Mouse (Mus musculus) forebrain, embryonic 15.5 days (tissue): ENCODE measurements at regions not wholly inside any gene's neighbourhood (a gene's known extent, or its start where the extent isn't known, plus 50 kb on each side); places are given as distances from the start of the nearest gene placed in this dataset.

Source experiments
- ATAC-seq: fragments of 200-750 bp; cut with Nextera tagmentation; replicated peaks from 2 replicates; pipeline ENCODE4 v1.8.0; 2017; ENCODE audit warnings: mild to moderate bottlenecking, moderate TSS enrichment, moderate library complexity
- H3K27ac ChIP-seq: fragments of 300-500 bp; sonication (generic); replicated peaks from 2 replicates; pipeline ENCODE4 v1.5.1; 2015; ENCODE audit warnings: mild to moderate bottlenecking, inconsistent platforms
- H3K27me3 ChIP-seq: fragments of 300-500 bp; sonication (generic); 2 replicates; pipeline ENCODE4 v1.6.1; 2015; ENCODE audit warnings: inconsistent platforms
- H3K36me3 ChIP-seq: fragments of 300-500 bp; sonication (generic); 2 replicates; pipeline ENCODE4 v1.6.1; 2015; ENCODE audit warnings: mild to moderate bottlenecking, inconsistent platforms
- H3K4me1 ChIP-seq: fragments of 300-500 bp; sonication (generic); 2 replicates; pipeline ENCODE4 v1.6.1; 2015; ENCODE audit warnings: inconsistent platforms
- H3K4me2 ChIP-seq: fragments of 300-500 bp; sonication (generic); replicated peaks from 2 replicates; pipeline ENCODE4 v1.6.1; 2015; ENCODE audit warnings: mild to moderate bottlenecking, inconsistent platforms
- H3K4me3 ChIP-seq: fragments of 300-500 bp; sonication (generic); 2 replicates; pipeline ENCODE4 v1.5.1; 2015; ENCODE audit warnings: mild to moderate bottlenecking, inconsistent platforms
- H3K9ac ChIP-seq: fragments of 300-500 bp; sonication (generic); replicated peaks from 2 replicates; pipeline ENCODE4 v1.6.1; 2015; ENCODE audit warnings: mild to moderate bottlenecking, inconsistent platforms
- H3K9me3 ChIP-seq: fragments of 300-500 bp; sonication (generic); 2 replicates; pipeline ENCODE4 v1.6.1; 2016; ENCODE audit warnings: inconsistent platforms
- WGBS: fragments of 180-500 bp; shearing (Covaris S2); methylation state at CpG from one replicate; pipeline ENCODE4 v1.1.7; 2015; ENCODE audit warnings: mixed read lengths; 5-methylcytosine and 5-hydroxymethylcytosine counted together

DNA sequence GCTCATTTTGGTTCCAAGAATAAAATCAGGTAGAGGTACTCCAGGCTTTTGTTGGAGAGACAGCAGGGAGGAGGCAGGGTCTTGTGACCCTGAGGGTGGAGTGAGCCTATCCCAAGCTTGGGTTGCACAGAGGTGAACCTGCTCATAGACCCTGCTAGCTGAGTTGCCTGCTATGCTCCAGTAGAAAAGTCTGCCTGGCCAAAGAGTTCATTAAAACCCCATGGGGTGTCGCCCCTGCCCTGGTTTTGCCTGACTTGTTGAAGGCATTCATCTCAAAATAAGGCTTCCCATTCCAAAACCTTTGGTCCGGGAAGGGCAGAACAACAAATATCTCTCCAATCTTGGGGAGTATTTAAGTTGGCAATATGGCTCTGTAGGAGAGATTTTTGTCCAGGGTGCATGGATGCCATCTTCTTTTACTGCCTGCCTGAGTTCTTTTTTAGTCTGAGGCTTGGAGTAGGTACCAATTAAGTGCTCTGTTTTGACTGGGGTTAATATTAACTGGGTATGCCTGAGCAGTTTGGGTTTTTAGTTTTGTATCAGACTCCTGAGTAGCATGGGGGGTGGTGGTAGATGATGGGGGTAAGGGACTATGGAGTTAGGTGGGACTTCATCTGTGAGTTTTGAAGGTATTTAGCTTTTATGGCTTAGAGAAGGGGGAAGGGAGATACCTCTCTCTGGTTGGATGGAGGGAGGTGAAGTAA is 120.8 kb upstream of the Tmem164 start:
- Histone ChIP-seq H3K9ac (no peak overlapping the region), H3K9me3 (no peaks in the 10 kb centered on the region), H3K4me1 (no peaks in the 10 kb centered on the region), H3K27me3 (no peaks in the 10 kb centered on the region), H3K36me3 (no peaks in the 10 kb centered on the region), H3K4me3 (no peak overlapping the region), H3K27ac (no peak overlapping the region), H3K4me2 (no peak overlapping the region)
- WGBS, result 59% methylated on average over 2 of the region's 2 CpGs
- no peak for ATAC-seq

- WGBS, result 83% methylated on average over 5 of the region's 5 CpGs
- no peak for ATAC-seq
- no peak overlapping the region for H3K9ac ChIP-seq
Measured at GRCm38 (mm10) chrX:142561788-142562187, 119.4 kb upstream of the Tmem164 start.

GRCm38 (mm10) chrX:142564186-142564585 is 117.0 kb upstream of the Tmem164 start:
- Histone ChIP-seq H3K4me3 (no peak overlapping the region), H3K27ac (no peak overlapping the region), H3K36me3 (no peaks in the 10 kb centered on the region), H3K4me1 (no peaks in the 10 kb centered on the region), H3K4me2 (no peak overlapping the region), H3K9ac (no peak overlapping the region), H3K27me3 (no peaks in the 10 kb centered on the region), H3K9me3 (no peaks in the 10 kb centered on the region)
- ATAC-seq, result no peak
- 80% methylated on average over 9 of the region's 9 CpGs for WGBS

More at GRCm38 (mm10) chrX:142561788-142562187, 119.4 kb upstream of the Tmem164 start:
- Histone ChIP-seq H3K36me3 (no peaks in the 10 kb centered on the region), H3K4me2 (no peak overlapping the region), H3K9me3 (no peaks in the 10 kb centered on the region), H3K4me1 (no peaks in the 10 kb centered on the region), H3K27ac (no peak overlapping the region), H3K4me3 (no peak overlapping the region), H3K27me3 (no peaks in the 10 kb centered on the region)

GRCm38 (mm10) chrX:142571772-142572171 is 109.4 kb upstream of the Tmem164 start:
- Histone ChIP-seq H3K4me3 (no peak overlapping the region), H3K9ac (no peak overlapping the region), H3K27me3 (no peaks in the 10 kb centered on the region), H3K27ac (no peak overlapping the region), H3K4me2 (no peak overlapping the region), H3K36me3 (no peaks in the 10 kb centered on the region), H3K9me3 (no peaks in the 10 kb centered on the region), H3K4me1 (no peaks in the 10 kb centered on the region)
- ATAC-seq, result no peak

- Histone ChIP-seq H3K27ac (no peak overlapping the region), H3K36me3 (no peaks in the 10 kb centered on the region), H3K9ac (no peak overlapping the region), H3K4me3 (no peak overlapping the region), H3K9me3 (no peaks in the 10 kb centered on the region), H3K27me3 (no peaks in the 10 kb centered on the region), H3K4me1 (no peaks in the 10 kb centered on the region), H3K4me2 (no peak overlapping the region)
- no peak for ATAC-seq
- 91% methylated on average over 4 of the region's 4 CpGs for WGBS
Measured at GRCm38 (mm10) chrX:142574022-142574421, 107.2 kb upstream of the Tmem164 start.

- ATAC-seq, result no peak
- no peaks in the 10 kb centered on the region for H3K36me3 ChIP-seq
- no peak overlapping the region for H3K4me2 ChIP-seq
- H3K9me3 ChIP-seq, result no peaks in the 10 kb centered on the region
- no peak overlapping the region for H3K9ac ChIP-seq
- H3K27me3 ChIP-seq, result no peaks in the 10 kb centered on the region
- no peak overlapping the region for H3K4me3 ChIP-seq
- WGBS, result 58% methylated on average over 10 of the region's 10 CpGs
- no peak overlapping the region for H3K27ac ChIP-seq
- H3K4me1 ChIP-seq, result no peaks in the 10 kb centered on the region
Measured at GRCm38 (mm10) chrX:142574945-142575710, 106.1 kb upstream of the Tmem164 start.

DNA sequence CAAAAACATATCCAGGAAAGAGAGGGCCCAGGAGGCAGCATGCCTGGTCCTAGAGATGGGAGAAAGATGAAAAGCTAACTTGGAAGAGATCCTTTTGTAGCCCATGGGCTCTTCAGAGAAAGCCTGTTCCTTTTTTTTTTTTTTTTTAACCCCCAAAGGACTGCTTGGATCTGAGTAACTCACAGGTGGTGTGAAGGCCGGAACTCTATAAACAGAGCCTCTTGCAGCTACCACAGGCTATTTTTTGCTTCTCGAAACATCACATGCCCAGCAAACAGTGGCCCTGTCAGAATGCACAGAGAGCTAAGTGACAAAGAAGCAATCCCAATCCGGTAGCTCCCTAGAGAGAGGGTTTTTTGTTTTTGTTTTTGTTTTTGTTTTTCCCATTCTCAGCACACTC is 105.1 kb upstream of the Tmem164 start:
- Histone ChIP-seq H3K9ac (no peak overlapping the region), H3K27me3 (no peaks in the 10 kb centered on the region), H3K27ac (no peak overlapping the region), H3K4me2 (no peak overlapping the region), H3K36me3 (no peaks in the 10 kb centered on the region), H3K4me3 (no peak overlapping the region), H3K9me3 (no peaks in the 10 kb centered on the region), H3K4me1 (no peaks in the 10 kb centered on the region)
- WGBS, result 77% methylated on average over 3 of the region's 3 CpGs
- no peak for ATAC-seq

DNA sequence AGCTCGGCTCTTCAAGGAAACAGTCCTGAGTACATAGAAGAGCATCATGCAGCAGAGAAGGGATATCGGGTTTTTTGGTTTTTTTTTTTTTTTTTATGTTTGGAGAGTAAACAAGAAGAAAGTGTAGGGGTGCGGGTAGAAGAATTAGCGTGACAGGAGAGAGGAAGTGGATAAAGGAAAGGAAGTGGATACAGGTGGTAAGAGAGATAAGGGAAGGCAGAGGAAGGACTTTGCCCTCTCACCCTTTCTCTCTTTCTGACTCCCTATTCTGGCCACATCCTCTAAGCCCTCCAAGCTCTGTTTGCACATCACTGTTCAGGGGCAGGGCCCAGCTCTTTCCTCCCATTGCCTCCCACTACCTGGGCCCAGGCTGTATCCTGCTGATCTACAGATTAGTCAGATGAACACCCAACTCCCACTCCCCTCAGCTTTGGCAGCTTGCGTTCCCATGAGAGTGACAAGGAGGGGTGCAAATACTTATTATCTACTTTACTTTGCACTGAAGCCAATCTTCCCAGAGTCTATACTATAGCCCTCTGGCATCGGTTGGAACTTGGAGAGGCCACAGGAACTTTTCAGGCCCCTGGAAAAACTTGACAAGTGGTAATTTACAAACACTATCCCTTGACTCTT is 103.6 kb upstream of the Tmem164 start:
- H3K4me3 ChIP-seq, result no peak overlapping the region
- H3K36me3 ChIP-seq, result no peaks in the 10 kb centered on the region
- no peaks in the 10 kb centered on the region for H3K27me3 ChIP-seq
- no peak overlapping the region for H3K4me2 ChIP-seq
- no peak overlapping the region for H3K27ac ChIP-seq
- ATAC-seq, result no peak
- no peak overlapping the region for H3K9ac ChIP-seq
- H3K9me3 ChIP-seq, result no peaks in the 10 kb centered on the region
- no peaks in the 10 kb centered on the region for H3K4me1 ChIP-seq
- WGBS, result 75% methylated on average over 6 of the region's 6 CpGs

DNA sequence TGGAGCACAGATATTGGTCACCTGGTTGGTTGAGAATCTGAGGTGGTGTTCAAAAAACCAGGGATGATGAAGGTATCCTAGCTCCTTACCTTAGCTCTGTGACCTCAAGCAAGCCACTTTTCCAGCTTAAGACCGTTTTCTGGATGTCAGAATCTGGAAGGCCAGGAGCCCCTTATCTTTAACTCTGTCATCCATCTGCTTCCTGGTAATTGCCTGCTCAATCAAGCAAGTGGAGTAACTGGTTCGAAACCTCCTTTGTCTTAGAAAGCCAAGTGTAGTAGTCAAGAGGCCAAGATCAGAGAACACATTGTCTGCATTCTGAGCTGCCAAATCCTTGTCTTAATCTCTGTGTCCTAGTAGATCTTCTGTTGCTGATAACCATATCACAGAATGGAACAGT is 95.9 kb upstream of the Tmem164 start:
- WGBS, result 75% methylated on average over 2 of the region's 2 CpGs
- Histone ChIP-seq H3K36me3 (no peaks in the 10 kb centered on the region), H3K9me3 (no peaks in the 10 kb centered on the region), H3K4me3 (no peak overlapping the region), H3K4me2 (no peak overlapping the region), H3K27me3 (no peaks in the 10 kb centered on the region), H3K27ac (no peak overlapping the region), H3K9ac (no peak overlapping the region), H3K4me1 (no peaks in the 10 kb centered on the region)
- ATAC-seq, result no peak

- no peak for ATAC-seq
- no peak overlapping the region for H3K4me2 ChIP-seq
- no peaks in the 10 kb centered on the region for H3K36me3 ChIP-seq
- H3K4me3 ChIP-seq, result no peak overlapping the region
- H3K27ac ChIP-seq, result no peak overlapping the region
- no peak overlapping the region for H3K9ac ChIP-seq
- no peaks in the 10 kb centered on the region for H3K27me3 ChIP-seq
- 95% methylated on average over 2 of the region's 2 CpGs for WGBS
- no peaks in the 10 kb centered on the region for H3K4me1 ChIP-seq
- H3K9me3 ChIP-seq, result no peaks in the 10 kb centered on the region
Measured at GRCm38 (mm10) chrX:142599377-142599776, 81.8 kb upstream of the Tmem164 start.

DNA sequence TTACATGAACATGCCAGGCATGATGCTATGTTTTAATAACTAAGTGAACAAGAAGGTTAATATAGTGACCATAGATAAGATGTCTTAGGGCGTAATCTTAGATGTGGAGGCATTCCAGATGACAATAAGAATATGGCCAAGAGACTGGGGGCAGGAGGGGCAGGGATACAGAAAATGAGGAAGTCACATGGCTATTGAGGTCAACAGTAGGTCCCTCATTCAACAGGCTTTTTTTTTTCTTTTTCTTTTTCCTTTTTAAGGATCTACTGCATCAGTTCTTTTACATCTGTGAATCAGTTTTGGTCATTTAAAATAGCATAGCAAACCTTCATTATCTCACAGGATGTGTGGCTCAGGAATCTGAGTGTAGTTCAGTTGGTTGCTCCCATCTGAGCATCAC is 80.4 kb upstream of the Tmem164 start:
- H3K9ac ChIP-seq, result no peak overlapping the region
- 91% methylated on average over 1 of the region's 1 CpGs for WGBS
- H3K27ac ChIP-seq, result no peak overlapping the region
- H3K4me2 ChIP-seq, result no peak overlapping the region
- no peaks in the 10 kb centered on the region for H3K36me3 ChIP-seq
- no peaks in the 10 kb centered on the region for H3K9me3 ChIP-seq
- no peak for ATAC-seq
- no peaks in the 10 kb centered on the region for H3K4me1 ChIP-seq
- H3K27me3 ChIP-seq, result no peaks in the 10 kb centered on the region
- no peak overlapping the region for H3K4me3 ChIP-seq

DNA sequence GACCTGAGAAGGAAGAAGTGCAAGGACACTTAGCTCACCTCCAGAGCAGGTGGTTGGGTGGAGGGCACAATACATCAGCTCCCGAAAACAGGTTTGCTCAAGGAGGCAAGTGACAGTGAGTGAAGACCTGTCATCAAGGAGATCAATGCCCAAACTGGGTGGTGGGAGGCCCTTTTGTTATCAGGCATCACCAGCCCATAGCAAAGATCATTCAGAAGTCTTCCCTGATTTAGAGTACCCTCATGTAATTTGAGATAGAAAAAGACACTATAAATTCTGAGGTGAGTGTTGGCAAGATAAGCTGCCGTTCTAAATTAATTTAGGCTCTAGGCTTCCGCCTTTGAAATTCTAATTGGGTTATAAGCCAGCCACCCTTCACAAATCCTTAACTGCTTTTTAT is 76.1 kb upstream of the Tmem164 start:
- Histone ChIP-seq H3K9me3 (no peaks in the 10 kb centered on the region), H3K27me3 (no peaks in the 10 kb centered on the region), H3K4me3 (no peak overlapping the region), H3K9ac (no peak overlapping the region), H3K36me3 (no peaks in the 10 kb centered on the region), H3K27ac (no peak overlapping the region), H3K4me2 (no peak overlapping the region), H3K4me1 (no peaks in the 10 kb centered on the region)
- no peak for ATAC-seq
- 87% methylated on average over 3 of the region's 3 CpGs for WGBS
